Mouse (Mus musculus) fat pad, adult 2 months (tissue): ENCODE results near the gene Hint3.
A peak's percentile ranks its signal among the peaks of the same experiment; 100 is the strongest.

Source experiments
- DNase-seq: peaks from one replicate; pipeline ENCODE4 v3.0.0-alpha.2; 2011; ENCODE audit warnings: low read depth, low spot score; ENCODE audit errors: extremely low read depth

Hint3 gene

GRCm38 (mm10) chr10:30600094-30600534 lies 29.3 kb downstream of the Hint3 start:
- DNase-seq = no peak

GRCm38 (mm10) chr10:30587037-30587436 lies 42.4 kb downstream of the Hint3 start:
- no peak for DNase-seq

GRCm38 (mm10) chr10:30585691-30586090 lies 43.7 kb downstream of the Hint3 start:
- no peak for DNase-seq

- DNase-seq = no peak
These were observed 51.7 kb downstream of the Hint3 start for GRCm38 (mm10) chr10:30577670-30578280.

GRCm38 (mm10) chr10:30566364-30566763 lies 63.1 kb downstream of the Hint3 start:
- peak; percentile 18 for DNase-seq

GRCm38 (mm10) chr10:30564651-30565050 lies 64.8 kb downstream of the Hint3 start:
- DNase-seq = no peak
